Mouse (Mus musculus) liver, postnatal 0 days (tissue): Measurements from ENCODE around the gene Lipe.
A peak's percentile ranks its signal among the peaks of the same experiment; 100 is the strongest.

ENCODE experiments used
- CTCF ChIP-seq: sonication (generic); IDR thresholded peaks from 2 replicates; pipeline ENCODE4 v1.5.1; 2016; ENCODE audit warnings: antibody characterized with exemption, low read depth
- EP300 ChIP-seq: IDR thresholded peaks from 2 replicates; pipeline ENCODE4 v1.6.1; 2016; ENCODE audit warnings: antibody characterized with exemption, low read depth, mild to moderate bottlenecking

DNA sequence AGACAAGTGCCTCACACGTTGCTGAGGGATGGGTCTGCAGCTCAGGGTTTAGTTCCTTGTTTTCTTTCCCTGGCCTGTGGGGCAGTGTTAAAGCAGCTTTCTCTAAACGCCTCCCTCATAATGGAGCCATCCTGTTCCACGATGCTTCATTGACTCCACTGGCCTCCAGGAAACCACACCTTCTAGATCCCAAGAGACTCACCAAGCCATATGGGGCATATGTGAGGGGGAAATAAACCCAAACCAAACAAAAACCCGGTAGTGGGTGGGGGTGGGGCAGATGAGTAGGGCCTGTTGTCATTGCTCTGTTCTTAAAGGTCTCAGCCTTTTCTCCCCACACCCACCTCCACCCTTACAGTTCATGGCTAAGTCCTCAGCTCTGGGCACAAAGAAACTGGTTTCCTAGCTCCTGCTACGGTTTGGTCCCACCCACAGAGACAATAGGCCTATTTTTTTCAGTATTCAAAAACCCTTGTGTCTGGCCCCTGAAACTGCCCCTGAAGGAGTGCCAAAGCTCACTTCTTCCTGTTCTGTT is 34.6 kb upstream of the Lipe start:
- TF ChIP-seq EP300 (0 out of 2 replicates have a peak, but pooled peaks have one; percentile 19), CTCF (no peak)
